Mouse (Mus musculus) intestine, embryonic 16.5 days (tissue): ENCODE data around the gene Unc13a. TPM values are rescaled to one million over a fixed set of nuclear protein-coding genes. Genes with fewer than 3 reads are reported as not detected.
"Not testable (repeated sequence)": the region's sequence is repeated elsewhere in the genome, so short reads cannot be mapped to it uniquely, and the experiment has no call there.

ENCODE experiments used
- ATAC-seq: fragments of 200-750 bp; cut with Nextera tagmentation; 2 replicates; pipeline ENCODE4 v1.8.0; 2017; ENCODE audit warnings: moderate TSS enrichment, moderate library complexity
- H3K27ac ChIP-seq: fragments of 300-500 bp; sonication (generic); 2 replicates; pipeline ENCODE4 v1.5.1; 2014; ENCODE audit warnings: mild to moderate bottlenecking, low read length
- H3K27me3 ChIP-seq: fragments of 300-500 bp; sonication (generic); replicated peaks from 2 replicates; pipeline ENCODE4 v1.6.1; 2014; ENCODE audit warnings: low read length, control low read depth, mixed read lengths; ENCODE audit not compliant: control insufficient read depth, insufficient read depth
- H3K36me3 ChIP-seq: fragments of 300-500 bp; sonication (generic); 2 replicates; pipeline ENCODE4 v1.6.1; 2014; ENCODE audit warnings: low read length, control low read depth; ENCODE audit not compliant: control insufficient read depth, insufficient read depth
- H3K4me1 ChIP-seq: fragments of 300-500 bp; sonication (generic); 2 replicates; pipeline ENCODE4 v1.6.1; 2014; ENCODE audit warnings: low read length, control low read depth, mixed read lengths; ENCODE audit not compliant: control insufficient read depth, insufficient read depth
- H3K4me2 ChIP-seq: fragments of 300-500 bp; sonication (generic); 2 replicates; pipeline ENCODE4 v1.6.1; 2014; ENCODE audit warnings: low read depth, low read length, control low read depth
- H3K4me3 ChIP-seq: fragments of 300-500 bp; sonication (generic); 2 replicates; pipeline ENCODE4 v1.5.1; 2014; ENCODE audit warnings: mild to moderate bottlenecking, low read length
- H3K9ac ChIP-seq: fragments of 300-500 bp; sonication (generic); 2 replicates; pipeline ENCODE4 v1.6.1; 2014; ENCODE audit warnings: low read depth, low read length
- H3K9me3 ChIP-seq: fragments of 300-500 bp; sonication (generic); 2 replicates; pipeline ENCODE4 v1.6.1; 2016; ENCODE audit warnings: low read length, control low read depth; ENCODE audit not compliant: control insufficient read depth
- WGBS: fragments of 180-500 bp; shearing (Covaris S2); extraction: QIAGEN DNeasy Blood & Tissue Kit; methylation state at CpG from one replicate; pipeline ENCODE4 v1.1.7; 2014; 5-methylcytosine and 5-hydroxymethylcytosine counted together
- polyA plus RNA-seq: library from polyadenylated mRNA; unstranded; fragments of >200 nt; fragmentation: Nextera tagmentation; extraction: Ambion mirVana; gene quantifications from 2 replicates; pipeline ENCODE4 v1.2.1, GENCODE M21; 2015

Gene Unc13a
- polyA plus RNA-seq, 1 experiment from 2014 or later = 0.98 TPM

- no peak overlapping the region for H3K9ac ChIP-seq
- no peaks in the 10 kb centered on the region for H3K4me1 ChIP-seq
- peak overlapping the region; percentile 43 for H3K4me2 ChIP-seq
- peak; percentile 44 for ATAC-seq
- H3K4me3 ChIP-seq = no peak overlapping the region
- 45% methylated on average over 25 of the region's 25 CpGs for WGBS
- no peak overlapping the region for H3K27ac ChIP-seq
- H3K9me3 ChIP-seq = no peaks in the 10 kb centered on the region
- no peaks in the 10 kb centered on the region for H3K36me3 ChIP-seq
- H3K27me3 ChIP-seq = no peaks in the 10 kb centered on the region
Observed at GRCm38 (mm10) chr8:71709134-71709799, 37.7 kb upstream of the Unc13a start.

GRCm38 (mm10) chr8:71707874-71708273 is 36.3 kb upstream of the Unc13a start:
- Histone ChIP-seq H3K27ac (no peak overlapping the region), H3K27me3 (0 out of 2 replicates have a peak, but pooled peaks cover 2% of the 10 kb centered on the region), H3K4me2 (no peak overlapping the region), H3K4me1 (peaks cover under 1% of the 10 kb centered on the region; the same call in 1 of the 2 replicates), H3K4me3 (no peak overlapping the region), H3K36me3 (no peaks in the 10 kb centered on the region), H3K9ac (no peak overlapping the region), H3K9me3 (no peaks in the 10 kb centered on the region)
- 40% methylated on average over 8 of the region's 8 CpGs for WGBS
- no peak for ATAC-seq

DNA sequence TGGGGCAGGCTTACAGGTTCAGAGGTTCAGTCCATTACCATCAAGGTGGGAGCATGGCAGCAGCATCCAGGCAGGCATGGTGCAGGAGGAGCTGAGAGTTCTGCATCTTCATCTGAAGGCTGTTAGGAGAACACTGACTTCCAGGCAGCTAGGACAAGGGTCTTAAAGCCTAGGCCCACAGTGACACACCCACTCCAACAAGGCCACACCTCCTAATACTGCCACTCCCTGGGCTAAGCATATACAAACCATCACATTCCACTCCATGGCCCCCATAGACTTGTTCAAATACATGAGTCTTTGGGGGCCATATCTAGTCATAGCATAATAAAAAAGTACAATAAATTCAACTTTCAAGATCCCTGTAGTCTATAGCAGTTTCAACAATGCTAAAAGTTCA is 31.8 kb upstream of the Unc13a start:
- not testable (repeated sequence) for H3K36me3 ChIP-seq, H3K9me3 ChIP-seq, H3K4me2 ChIP-seq, H3K9ac ChIP-seq, ATAC-seq, H3K4me3 ChIP-seq
- peaks cover 13% of the 10 kb centered on the region; the same call in 1 of the 2 replicates for H3K4me1 ChIP-seq
- peaks cover 11% of the 10 kb centered on the region; the same call in 1 of the 2 replicates for H3K27me3 ChIP-seq
- H3K27ac ChIP-seq = peak overlapping the region; percentile 82

DNA sequence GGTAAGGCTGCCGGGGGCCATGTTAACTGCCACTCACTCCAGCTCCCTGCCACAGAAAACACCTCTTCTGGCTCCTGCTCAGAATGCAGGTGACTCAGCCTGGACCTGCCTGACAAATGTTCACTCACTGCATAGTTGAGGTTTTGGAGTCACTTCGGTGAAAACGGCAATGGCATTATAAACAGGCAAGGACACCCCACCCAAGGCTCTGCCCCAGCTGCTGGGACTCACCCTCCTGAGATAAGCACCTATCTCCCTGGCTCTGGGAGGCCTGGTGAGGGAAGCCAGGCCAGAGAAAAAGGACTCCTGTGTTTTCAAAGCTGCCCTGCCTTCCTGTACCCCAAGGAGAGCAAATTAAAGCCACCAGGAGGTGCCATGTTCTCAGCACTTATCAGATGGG is 31.4 kb upstream of the Unc13a start:
- Histone ChIP-seq H3K9ac (no peak overlapping the region; the same call in 1 of the 2 replicates), H3K4me3 (no peak overlapping the region; the same call in 1 of the 2 replicates), H3K27me3 (peaks cover 11% of the 10 kb centered on the region; the same call in 1 of the 2 replicates), H3K9me3 (no peaks in the 10 kb centered on the region), H3K27ac (peak overlapping the region; percentile 82), H3K4me1 (peaks cover 13% of the 10 kb centered on the region; the same call in 1 of the 2 replicates), H3K4me2 (0 out of 2 replicates have a peak overlapping the region, but pooled peaks have one; percentile 42), H3K36me3 (no peaks in the 10 kb centered on the region)
- 61% methylated on average over 3 of the region's 3 CpGs for WGBS
- peak; percentile 54 for ATAC-seq

DNA sequence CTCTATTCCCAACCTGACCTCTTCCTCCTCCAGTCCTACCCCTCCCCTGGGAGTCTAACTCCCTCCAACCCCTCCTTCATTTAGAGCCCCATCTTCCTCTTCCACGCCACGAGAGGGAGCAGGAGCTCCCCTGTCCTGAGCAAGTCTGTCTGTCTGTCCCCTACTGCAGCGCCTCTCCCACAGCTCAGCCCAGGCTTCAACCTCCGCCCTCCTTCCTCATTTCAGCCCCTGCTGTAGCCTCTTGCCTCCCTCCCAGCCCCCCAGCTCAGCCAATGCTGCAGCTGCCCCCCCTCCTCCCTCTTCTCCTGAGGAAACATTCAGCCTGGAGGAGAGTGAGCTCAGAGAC is 30.5 kb upstream of the Unc13a start:
- H3K4me3 ChIP-seq = peak overlapping the region; percentile 57; the same call in 1 of the 2 replicates

DNA sequence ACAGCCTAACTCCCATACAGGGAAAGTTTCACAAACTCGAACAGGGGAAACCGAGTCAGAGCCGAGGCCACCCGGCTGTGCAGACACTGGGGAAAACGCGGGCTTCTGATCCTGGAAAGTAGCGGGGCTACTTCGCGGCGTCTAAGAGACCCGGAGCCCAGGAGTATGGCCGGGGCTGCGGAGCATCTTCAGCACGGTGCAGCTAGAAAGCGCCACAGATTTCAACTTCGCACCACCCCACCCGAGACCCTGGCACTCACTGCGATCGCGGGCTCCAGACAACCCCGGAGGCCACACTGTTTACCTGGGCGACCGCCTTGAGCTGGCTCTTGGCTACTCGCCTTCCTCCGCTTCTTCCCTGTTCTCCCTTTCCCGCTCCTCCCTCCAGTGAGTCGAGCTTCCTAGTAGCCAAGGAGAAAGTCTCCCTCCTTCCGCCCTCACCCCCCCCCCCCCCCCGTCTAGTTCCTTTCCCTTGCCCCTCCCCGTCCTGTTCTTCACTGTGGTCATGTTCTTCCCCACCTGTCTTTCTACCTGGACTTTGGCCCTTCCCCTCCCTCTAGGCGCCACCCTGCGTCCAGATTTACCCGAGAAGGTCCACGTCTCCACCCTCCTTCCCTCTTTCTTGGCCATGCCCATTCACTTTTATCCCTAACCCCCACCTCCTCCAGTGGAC is 30.0 kb upstream of the Unc13a start, which contains the start of gene B3gnt3:
B3gnt3 (minus strand) TSS at position 376 of the 673 bp plus-strand sequence.
- WGBS = 10% methylated on average over 31 of the region's 34 CpGs
- Histone ChIP-seq H3K27me3 (peaks cover 11% of the 10 kb centered on the region; the same call in 1 of the 2 replicates), H3K27ac (peak within 1 kb of the TSS; percentile 82), H3K4me2 (peak within 1 kb of the TSS; percentile 54), H3K4me1 (peaks cover 13% of the 10 kb centered on the region; the same call in 1 of the 2 replicates), H3K9ac (peak within 1 kb of the TSS; percentile 59), H3K4me3 (peak within 1 kb of the TSS; percentile 57), H3K36me3 (no peaks in the 10 kb centered on the region), H3K9me3 (no peaks in the 10 kb centered on the region)
- ATAC-seq = peak; percentile 78

More for the DNA sequence above, 30.5 kb upstream of the Unc13a start:
- peak overlapping the region; percentile 82 for H3K27ac ChIP-seq
- 25% methylated on average over 4 of the region's 4 CpGs for whole genome bisulfite sequencing
- H3K36me3 ChIP-seq = no peaks in the 10 kb centered on the region
- H3K9ac ChIP-seq = peak overlapping the region; percentile 45
- H3K4me1 ChIP-seq = peaks cover 13% of the 10 kb centered on the region; the same call in 1 of the 2 replicates
- H3K27me3 ChIP-seq = peaks cover 11% of the 10 kb centered on the region; the same call in 1 of the 2 replicates
- peak overlapping the region; percentile 42 for H3K4me2 ChIP-seq
- peak; percentile 67 for ATAC-seq
- H3K9me3 ChIP-seq = no peaks in the 10 kb centered on the region

- H3K4me2 ChIP-seq = peak overlapping the region; percentile 54
- H3K27ac ChIP-seq = peak overlapping the region; percentile 14; the same call in 1 of the 2 replicates
Observed at GRCm38 (mm10) chr8:71700493-71701269, 29.1 kb upstream of the Unc13a start.

DNA sequence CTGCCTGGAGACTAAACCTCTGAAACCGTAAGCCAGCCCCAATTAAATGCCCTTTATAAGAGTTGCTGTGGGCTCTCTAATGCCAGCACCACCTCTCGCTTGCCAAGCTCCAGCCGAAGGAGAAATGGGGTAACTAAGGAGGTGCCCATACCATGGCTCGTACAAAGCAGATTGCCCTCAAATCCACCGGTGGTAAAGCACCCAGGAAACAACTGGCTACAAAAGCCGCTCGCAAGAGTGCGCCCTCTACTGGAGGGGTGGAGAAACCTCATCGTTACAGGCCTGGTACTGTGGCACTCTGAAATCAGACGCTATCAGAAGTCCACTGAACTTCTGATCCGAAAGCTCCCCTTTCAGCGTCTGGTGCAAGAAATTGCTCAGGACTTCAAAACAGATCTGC is 23.9 kb upstream of the Unc13a start:
- not testable (repeated sequence) for ATAC-seq, H3K9me3 ChIP-seq

More at GRCm38 (mm10) chr8:71700493-71701269, 29.1 kb upstream of the Unc13a start:
- 5% methylated on average over 29 of the region's 29 CpGs for WGBS
- peak overlapping the region; percentile 59 for H3K9ac ChIP-seq
- peaks cover 13% of the 10 kb centered on the region; the same call in 1 of the 2 replicates for H3K4me1 ChIP-seq
- H3K36me3 ChIP-seq = no peaks in the 10 kb centered on the region
- ATAC-seq = peak; percentile 31
- peaks cover 11% of the 10 kb centered on the region; the same call in 1 of the 2 replicates for H3K27me3 ChIP-seq
- no peaks in the 10 kb centered on the region for H3K9me3 ChIP-seq
- peak overlapping the region; percentile 57 for H3K4me3 ChIP-seq

More for the DNA sequence above, 23.9 kb upstream of the Unc13a start:
- not testable (repeated sequence) for H3K4me2 ChIP-seq, H3K27ac ChIP-seq, H3K9ac ChIP-seq, H3K36me3 ChIP-seq, H3K4me3 ChIP-seq
- H3K4me1 ChIP-seq = peaks cover 11% of the 10 kb centered on the region
- peaks cover 42% of the 10 kb centered on the region for H3K27me3 ChIP-seq
- 70% methylated on average over 12 of the region's 12 CpGs for WGBS
